Mouse (Mus musculus): Measurements from ENCODE around the gene Crim1.
A peak's percentile ranks its signal among the peaks of the same experiment; 100 is the strongest.
"Not testable (repeated sequence)": the region's sequence is repeated elsewhere in the genome, so short reads cannot be mapped to it uniquely, and the experiment has no call there.

Gene Crim1

GRCm38 (mm10) chr17:78253587-78253986, 53.5 kb downstream of the Crim1 start:
- not testable (repeated sequence) for DNase-seq

GRCm38 (mm10) chr17:78254256-78254655, 54.2 kb downstream of the Crim1 start:
- no peak for DNase-seq

GRCm38 (mm10) chr17:78255711-78256110, 55.7 kb downstream of the Crim1 start:
- no peak for DNase-seq

GRCm38 (mm10) chr17:78256534-78256933, 56.5 kb downstream of the Crim1 start:
- DNase-seq, result peak; percentile 34

- DNase-seq, result no peak
These were observed 61.6 kb downstream of the Crim1 start for GRCm38 (mm10) chr17:78261684-78262083.

GRCm38 (mm10) chr17:78264116-78264515, 64.1 kb downstream of the Crim1 start:
- DNase-seq, result no peak

GRCm38 (mm10) chr17:78265135-78265534, 65.1 kb downstream of the Crim1 start:
- DNase-seq, result no peak

GRCm38 (mm10) chr17:78266271-78266670, 66.2 kb downstream of the Crim1 start:
- no peak for DNase-seq

- DNase-seq, result no peak
These were observed 68.5 kb downstream of the Crim1 start for GRCm38 (mm10) chr17:78268591-78268990.

GRCm38 (mm10) chr17:78269311-78269710, 69.3 kb downstream of the Crim1 start:
- no peak for DNase-seq

- DNase-seq, result no peak
These were observed 70.0 kb downstream of the Crim1 start for GRCm38 (mm10) chr17:78270019-78270418.

- DNase-seq, result no peak
These were observed 71.7 kb downstream of the Crim1 start for GRCm38 (mm10) chr17:78271731-78272130.

- no peak for DNase-seq
These were observed 72.1 kb downstream of the Crim1 start for GRCm38 (mm10) chr17:78272142-78272541.

GRCm38 (mm10) chr17:78272713-78273483, 72.8 kb downstream of the Crim1 start:
- DNase-seq, result peak; percentile 48

GRCm38 (mm10) chr17:78273875-78274274, 73.8 kb downstream of the Crim1 start:
- DNase-seq, result no peak

- no peak for DNase-seq
These were observed 74.8 kb downstream of the Crim1 start for GRCm38 (mm10) chr17:78274609-78275506.

- no peak for DNase-seq
These were observed 75.4 kb downstream of the Crim1 start for GRCm38 (mm10) chr17:78275507-78275813.

- DNase-seq, result no peak
These were observed 79.1 kb downstream of the Crim1 start for GRCm38 (mm10) chr17:78279191-78279590.

- DNase-seq, result no peak
These were observed 81.1 kb downstream of the Crim1 start for GRCm38 (mm10) chr17:78280991-78281712.

- DNase-seq, result peak; percentile 55
These were observed 83.4 kb downstream of the Crim1 start for GRCm38 (mm10) chr17:78283271-78283992.

GRCm38 (mm10) chr17:78286021-78286420, 86.0 kb downstream of the Crim1 start:
- no peak for DNase-seq

GRCm38 (mm10) chr17:78287391-78287790, 87.3 kb downstream of the Crim1 start:
- DNase-seq, result no peak

All from kidney, adult 11 months (tissue).